Mouse (Mus musculus) c-Kit-positive CD71-negative TER-119-negative erythroid progenitor cells, embryonic 14.5 days (primary cell): ENCODE measurements around the gene Fam193b.
"Not testable (repeated sequence)": the region's sequence is repeated elsewhere in the genome, so short reads cannot be mapped to it uniquely, and the experiment has no call there.

Source experiments
- DNase-seq: peaks from one replicate; pipeline ENCODE4 v3.0.0-alpha.2; 2013; ENCODE audit warnings: low read depth

The Fam193b gene

DNA sequence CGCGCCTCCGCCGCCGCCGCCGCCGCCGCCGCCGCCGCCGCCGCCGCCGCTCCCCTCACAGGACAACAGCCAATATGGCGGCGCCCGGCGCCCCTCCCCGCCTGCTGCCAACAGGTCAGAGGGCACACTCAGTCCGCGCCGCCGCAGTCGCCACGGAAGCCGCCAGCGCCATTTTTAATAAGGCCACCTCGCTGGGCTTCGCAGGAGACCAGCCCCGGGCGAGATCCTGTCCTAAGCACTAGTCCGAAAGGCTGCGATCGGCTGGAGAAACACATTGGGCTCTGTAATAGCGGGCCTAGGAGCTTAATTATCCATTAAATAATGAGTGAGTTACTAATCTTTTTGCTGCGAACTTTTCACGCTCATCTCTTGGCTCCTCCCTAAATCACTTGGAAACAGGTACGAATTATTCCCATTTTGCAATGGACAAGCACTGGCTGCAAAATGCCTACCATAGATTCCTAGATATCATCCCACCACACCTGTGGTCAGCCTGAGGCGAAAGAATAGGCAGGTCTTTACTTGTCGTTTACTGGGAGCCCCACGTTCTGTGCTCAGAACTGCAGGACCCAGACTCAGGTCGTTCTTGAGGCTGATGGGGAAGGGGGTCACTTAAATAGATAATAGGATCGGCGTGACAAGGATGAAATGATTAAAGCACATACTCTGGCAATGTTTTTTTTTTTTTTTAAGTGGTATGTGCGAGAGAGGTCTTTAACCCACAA lies at the start of gene Fam193b:
Gene Fam193b, minus strand, starts transcription at position 94 of the 725 bp plus-strand sequence.
- DNase-seq: peak; percentile 88

DNA sequence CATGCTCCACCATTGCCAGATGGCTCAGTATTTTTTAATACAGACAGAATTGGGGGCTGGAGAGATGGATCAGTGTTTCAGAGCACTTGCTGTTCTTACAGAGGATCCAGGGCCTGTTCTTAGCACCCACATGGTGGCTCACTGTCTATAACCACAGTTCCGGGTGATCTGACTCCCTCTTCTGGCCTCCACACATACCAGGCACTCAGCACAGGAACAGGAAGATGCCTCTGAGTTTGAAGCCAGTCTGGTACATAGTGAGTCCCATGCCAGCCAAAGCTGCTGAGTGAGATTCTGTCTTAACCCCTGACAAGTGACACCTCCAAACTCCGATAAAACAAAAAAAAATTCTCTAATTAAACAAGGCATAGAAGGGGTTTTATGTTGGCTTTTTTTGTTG lies 49.4 kb upstream of the Fam193b start:
- no peak for DNase-seq

DNA sequence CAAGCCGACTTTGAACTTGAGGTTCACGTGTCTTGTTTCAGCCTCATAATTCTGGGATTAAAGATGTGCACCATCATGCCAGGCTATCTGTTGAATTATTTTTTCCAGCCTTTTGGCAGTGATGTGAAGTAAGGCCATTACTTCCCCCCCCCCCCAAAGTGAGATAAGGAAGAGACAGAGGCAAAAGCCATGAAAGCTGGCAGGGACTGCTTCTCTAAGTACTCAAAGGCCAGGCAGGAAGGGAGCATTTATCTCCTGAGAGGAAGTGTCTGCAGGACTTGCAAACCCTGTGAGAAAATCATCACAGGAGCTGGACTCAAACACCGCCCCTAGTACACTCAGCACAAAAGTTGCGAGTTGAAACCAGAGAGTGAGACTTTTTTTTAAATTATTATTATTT lies 48.4 kb upstream of the Fam193b start:
- no peak for DNase-seq

DNA sequence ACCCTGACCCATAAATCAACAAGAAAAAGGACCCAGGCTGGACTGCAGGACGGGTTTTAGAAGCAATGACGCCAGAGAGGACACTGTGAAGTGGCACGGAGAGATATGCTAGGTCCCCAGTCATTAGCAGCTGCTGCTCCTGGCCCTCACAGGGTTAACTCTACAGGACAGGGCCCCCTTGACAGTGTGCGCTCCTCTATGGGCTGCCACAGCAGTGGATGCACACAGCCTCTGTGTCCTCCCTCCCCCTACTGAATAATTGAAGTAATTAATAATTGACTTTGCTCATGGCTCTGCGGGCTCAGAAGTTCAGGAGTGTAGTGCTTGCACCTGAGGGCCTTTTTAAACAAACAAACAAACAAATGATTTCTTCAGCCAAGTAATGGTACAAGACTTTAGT lies 42.6 kb upstream of the Fam193b start:
- DNase-seq: no peak

DNA sequence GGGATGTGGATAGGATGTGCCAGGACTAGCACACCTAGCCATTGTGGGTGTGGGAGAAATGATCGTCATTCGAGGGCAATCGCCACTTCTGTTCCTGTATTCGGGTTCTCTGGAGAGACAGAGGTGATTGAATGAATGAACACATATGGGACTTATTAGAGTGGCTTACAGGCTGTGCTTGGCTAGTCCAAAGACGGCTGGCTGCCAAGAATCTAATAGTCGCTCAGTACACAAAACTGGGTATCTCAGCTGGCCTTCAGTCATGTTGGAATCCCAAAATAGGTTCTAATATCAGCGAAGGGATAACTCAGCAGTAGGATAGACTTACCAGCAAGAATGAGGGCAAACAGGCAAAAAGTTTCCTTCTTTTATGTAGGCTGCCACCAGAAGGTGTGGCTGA lies 41.1 kb upstream of the Fam193b start:
- no peak for DNase-seq

DNA sequence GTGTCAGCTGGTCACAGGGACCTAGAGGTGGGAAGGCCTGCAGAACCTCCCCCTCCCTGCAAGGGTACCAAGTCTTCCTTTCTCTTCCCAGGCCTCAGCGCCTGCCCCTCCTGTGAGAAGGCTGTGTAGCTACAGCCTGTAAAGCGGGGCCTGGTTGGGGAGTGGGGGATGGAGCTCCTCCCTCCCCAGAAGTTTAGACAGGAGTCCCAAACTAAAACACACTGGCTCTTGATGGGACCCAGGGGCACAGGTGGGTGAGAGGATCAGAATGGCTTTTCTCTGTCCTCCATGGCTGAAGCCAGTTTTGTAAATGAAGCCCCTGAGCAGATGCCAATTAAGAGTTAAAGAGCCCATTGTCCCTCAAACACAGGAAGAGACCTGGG lies 36.7 kb upstream of the Fam193b start:
- no peak for DNase-seq

DNA sequence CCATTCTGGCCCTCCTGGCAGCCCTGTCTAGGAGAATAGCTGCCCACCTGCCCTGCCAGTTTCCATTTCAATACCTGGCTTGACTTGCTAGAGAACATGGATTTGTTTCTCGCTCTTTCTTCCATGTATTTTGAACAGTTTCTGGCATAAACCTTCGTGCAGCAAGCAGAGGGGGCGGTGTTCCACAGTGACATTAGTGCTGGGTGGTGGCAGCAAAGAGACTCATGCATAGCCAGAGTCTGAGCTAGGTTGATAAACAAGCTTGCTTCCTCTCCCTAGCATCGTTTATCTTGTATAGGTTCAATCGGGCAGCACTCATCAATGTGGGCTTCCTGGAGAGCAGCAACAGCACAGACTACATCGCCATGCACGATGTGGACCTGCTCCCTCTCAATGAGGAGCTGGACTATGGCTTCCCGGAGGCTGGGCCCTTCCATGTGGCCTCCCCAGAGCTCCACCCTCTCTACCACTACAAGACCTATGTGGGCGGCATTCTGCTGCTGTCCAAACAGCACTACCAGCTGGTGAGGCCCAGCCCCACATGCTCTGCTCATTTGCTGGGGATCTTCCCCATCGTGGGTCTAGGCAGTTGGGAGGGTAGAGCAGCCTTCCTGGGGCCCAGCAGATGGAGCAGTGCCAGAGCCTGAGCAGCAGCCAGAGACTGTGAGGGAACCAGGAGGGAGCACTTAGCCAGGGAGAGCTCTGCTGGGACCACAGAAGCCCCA lies 36.1 kb upstream of the Fam193b start:
- DNase-seq: no peak

DNA sequence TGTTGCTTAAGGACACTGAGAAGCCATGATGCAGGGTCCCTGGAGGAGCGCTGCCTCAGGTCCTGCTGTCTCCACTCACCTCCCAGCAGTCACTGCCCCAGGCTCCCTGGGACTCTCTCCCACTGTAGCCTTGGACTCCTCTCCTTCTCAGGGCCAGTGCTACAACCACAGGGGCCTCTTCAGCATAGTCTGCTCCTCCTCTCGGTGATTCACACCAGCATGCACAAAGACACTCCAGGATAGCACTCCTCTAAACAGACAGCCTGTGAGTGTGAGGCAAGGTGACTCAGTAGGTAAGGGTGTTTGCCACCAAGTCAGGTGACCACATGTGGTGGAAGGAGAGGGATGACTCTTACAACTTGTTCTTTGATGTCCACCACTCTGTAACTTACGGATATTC lies 33.7 kb upstream of the Fam193b start:
- DNase-seq: no peak

DNA sequence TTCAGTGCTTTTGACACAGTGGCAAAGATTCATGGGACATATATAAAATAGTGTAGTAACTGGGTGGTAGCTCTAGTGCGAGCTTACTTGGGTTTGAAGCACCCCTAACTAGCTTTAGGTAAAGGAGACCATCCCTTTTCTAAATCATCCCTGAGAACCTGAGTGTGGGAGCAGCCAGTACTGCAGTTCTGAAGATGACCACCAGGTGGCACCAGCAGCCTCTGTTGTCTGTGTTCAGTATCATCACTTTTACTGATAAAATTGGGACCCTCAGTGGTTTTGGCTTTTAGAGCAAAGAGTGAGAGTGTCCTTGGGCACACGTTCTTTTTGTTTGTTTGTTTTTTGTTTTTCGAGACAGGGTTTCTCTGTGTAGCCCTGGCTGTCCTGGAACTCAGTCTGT lies 30.7 kb upstream of the Fam193b start:
- peak; percentile 80 for DNase-seq

DNA sequence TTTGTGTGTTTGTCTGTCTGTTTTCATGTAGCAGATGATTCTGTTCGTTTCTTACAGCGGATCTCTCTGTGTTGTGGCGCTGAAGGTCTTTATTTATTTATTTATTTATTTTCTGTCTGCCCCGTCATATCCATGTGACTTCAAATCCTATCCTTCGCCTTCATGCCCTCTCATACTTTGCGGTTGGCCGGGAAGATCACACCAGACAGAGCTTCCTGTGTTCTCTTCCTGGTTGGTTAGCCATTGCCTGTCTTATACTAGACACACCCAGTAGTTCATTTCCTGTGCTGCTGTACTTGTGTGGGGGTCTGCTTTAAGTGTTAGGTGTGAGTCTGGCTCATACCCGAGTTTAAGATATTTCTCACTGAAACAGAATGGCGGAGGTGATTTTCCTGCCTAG lies 29.7 kb upstream of the Fam193b start:
- peak; percentile 56 for DNase-seq

DNA sequence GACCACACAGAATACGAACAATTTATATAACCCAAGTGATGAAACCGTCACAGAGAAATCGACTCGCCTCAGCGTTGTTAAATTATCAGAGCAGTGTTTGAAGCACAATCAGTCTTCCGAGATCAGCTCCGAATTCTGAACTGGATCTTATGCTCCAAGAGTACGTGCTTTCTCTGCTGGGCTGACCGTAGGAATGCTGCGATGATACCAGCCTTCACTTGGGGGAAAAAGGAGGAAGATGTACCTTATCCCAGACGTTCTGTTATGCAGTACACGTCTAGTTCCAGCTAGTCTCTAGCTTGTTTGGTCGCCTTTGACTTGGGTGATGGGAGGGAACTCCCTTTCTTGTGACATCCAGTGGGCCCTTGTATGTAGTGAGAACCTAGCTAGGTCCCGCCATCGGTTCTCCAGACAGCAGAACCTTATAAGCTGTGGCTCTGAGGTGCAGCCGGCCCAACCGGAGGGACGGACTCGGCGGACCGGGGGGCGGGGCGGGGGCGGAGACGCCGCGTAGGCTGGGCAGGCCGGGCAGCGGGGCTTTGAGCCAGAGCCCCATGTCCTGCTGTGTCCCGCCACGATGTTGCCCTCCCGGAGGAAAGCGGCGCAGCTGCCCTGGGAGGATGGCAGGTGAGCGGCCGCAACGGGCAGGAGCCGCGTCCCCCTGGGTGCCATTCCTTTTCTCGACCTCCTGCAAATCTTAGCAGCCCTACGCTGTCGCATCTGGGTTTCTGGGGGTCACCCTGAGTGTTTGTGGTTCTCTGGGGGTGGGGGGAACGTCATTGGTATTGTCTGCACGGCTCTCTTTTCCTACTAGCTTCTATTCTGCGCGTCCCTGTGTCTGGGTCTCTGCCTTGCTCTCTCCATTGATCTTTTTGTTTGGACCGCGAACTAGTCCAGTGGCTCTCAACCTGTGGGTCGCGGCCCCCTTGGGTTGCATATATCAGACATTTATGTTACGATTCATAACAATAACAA lies 28.9 kb upstream of the Fam193b start, which contains the start of gene B4galt7:
Gene B4galt7, plus strand, starts transcription at position 331 of the 975 bp plus-strand sequence.
- peak; percentile 65 for DNase-seq

DNA sequence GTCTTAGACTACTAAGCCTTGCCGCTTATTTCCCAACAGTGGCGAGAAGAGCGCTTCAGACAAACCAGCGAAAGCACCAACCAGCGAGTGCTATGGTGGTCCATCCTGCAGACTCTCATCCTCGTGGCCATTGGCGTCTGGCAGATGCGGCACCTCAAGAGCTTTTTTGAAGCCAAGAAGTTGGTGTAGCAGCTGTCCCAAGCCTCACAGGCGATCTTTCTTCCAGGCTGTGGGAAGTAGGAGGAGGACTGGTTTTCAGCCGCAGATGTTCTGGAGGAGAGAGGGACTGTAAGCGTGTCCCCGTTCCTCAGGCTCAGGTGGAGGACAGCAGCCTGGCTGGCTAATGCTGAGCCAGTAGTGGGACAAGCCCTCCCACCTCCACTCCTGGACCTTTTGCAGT lies 25.9 kb upstream of the Fam193b start:
- DNase-seq: no peak

DNA sequence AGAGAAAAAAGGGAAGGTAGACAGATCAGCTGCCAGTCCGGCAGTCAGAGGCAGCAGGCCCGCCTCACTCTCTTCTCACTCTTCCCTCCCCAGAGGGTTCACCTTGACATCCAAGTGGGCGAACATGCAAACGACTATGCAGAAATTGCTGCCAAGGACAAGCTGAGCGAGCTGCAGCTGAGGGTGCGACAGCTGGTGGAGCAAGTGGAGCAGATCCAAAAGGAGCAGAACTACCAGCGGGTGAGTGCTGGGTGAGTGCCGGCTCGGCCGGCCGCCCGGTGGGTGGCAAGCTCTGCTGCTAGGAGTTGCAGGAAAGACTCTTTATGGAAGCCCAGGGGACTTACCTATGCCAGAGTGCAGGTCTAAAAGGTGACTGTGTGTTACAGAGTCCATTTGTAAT lies 24.5 kb upstream of the Fam193b start:
- DNase-seq: no peak

DNA sequence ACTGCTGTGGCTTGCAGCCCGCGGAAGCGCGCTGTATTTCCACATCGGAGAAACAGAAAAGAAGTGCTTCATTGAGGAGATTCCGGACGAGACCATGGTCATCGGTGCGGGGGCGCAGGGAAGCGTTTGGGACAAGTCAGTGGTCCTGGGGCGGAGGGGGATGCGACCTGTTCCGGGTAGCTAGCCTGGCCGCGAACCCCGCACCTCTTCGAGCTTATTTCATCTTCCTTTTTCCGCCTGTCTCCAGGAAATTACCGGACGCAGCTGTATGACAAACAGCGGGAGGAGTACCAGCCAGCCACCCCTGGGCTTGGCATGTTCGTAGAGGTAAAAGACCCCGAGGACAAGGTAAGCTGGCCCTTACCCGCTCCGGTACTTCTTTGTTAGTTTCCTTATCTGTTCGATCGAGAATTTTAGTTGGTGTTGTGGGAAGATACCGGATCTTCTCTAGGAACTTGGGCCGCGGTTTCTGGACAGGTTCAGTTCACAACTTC lies 22.4 kb upstream of the Fam193b start:
- DNase-seq: no peak

DNA sequence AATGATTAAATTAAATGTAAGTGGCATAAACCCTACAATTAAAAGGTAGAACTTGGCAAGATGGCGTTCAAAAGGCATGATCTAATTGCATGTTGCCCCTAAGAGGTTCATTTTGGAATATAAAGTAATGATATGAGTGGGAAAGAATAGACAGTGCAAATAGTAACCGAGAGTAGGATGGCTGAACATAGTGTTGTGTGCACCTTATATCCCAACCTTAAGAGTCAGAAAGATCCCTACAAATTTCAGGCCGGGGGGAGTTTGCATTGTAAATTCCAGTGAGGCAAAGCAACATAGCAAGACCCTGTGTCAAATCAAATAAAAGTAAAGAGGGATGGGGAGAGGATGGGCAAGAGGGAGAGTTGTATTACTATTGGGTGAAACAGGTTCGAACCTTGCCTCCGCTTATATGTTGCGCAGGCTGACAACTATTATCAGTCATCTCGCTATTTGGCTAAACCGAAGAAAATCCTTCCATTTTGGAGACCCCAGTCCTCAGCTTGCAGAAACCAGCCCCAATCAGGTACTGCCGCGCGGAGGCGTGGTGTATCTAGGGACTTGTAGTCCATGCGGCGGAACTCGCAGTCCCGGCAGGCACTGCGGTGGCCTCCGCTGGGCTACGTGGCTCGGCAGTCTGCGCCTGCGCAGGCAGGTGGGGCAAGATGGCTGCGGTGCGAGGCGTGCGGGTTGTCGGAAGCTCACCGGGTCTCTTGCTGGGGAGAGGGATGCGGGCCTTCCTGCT lies 21.8 kb upstream of the Fam193b start:
- DNase-seq: peak; percentile 92

DNA sequence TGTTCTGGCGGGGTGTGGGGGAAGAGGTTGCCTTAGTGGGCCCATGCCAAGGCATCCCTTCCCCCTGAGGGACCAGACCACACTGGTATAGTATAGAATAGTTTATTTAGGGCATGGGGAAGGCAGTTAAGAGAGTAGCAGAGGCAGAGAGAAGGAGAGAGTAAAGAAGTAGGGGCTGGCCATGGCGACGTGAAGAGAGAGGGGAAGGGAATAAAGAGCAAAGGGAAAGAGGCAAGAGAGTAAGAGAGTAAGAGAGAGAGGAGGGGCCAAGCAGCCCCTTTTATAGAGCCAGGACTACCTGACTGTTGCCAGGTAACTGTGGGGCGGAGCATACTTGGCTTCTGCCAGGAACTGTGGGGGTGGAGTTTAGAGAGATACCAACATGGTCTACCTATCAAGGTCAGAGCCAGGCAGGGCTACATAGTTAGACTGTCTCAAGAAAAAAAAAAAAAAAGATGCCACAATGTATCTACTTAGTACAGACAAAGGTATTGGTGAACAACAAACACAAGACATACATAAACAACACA lies 21.1 kb upstream of the Fam193b start:
- DNase-seq: no peak

DNA sequence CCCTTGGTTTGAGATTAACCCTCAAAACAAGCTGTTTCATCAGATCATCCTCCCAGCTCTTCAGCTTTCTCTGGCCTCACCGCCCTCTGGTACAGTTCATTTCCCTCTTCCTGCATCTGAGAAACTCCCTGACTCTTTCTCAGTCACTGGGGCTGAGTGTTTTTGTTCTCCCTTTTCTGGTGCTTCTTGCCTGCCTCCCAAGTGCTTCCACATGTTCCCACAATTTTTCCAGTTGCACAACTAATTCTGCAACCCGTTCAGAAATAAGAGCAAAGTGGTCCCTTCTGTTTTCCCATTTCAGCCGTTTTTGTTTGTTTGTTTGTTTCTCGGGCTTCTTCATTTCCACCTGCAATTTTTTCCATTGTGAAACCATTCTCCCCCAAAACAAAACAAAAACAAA lies 7.2 kb upstream of the Fam193b start:
- no peak for DNase-seq

DNA sequence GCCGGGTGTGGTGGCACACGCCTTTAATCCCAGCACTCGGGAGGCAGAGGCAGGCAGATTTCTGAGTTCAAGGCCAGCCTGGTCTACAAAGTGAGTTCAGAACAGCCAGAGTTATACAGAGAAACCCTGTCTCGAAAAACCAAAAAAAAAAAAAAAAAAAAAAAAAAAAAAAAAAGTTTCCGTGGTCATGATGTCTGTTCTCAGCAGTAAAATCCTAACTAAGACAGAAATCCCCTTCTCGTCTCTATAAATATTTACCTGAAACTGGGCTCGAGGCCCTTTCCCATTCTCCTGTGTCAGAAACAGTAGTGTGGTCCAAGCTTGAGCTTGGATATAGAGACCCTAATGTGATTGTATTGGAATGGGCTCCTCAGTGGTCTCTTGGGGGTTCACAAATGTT lies 6.0 kb upstream of the Fam193b start:
- not testable (repeated sequence) for DNase-seq

DNA sequence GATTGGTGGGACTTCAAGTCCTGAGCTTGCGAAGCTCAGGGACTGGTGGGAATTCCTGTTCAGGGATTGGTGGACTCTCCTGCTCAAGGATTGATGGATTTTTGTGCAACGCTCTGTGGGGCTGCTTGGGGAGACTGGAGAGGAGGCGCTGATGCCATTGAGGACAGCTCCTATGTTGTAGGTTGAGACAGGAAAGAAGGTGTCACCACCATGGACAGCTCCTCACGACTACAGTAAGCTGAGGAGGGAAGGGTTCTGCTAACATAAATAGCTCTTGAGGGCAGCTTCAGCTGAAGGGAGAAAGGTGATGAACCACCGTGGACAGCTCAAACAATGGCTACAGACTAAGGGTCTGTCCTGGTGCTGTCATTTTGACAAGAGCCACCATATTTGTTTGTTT lies 5.0 kb upstream of the Fam193b start:
- DNase-seq: no peak

DNA sequence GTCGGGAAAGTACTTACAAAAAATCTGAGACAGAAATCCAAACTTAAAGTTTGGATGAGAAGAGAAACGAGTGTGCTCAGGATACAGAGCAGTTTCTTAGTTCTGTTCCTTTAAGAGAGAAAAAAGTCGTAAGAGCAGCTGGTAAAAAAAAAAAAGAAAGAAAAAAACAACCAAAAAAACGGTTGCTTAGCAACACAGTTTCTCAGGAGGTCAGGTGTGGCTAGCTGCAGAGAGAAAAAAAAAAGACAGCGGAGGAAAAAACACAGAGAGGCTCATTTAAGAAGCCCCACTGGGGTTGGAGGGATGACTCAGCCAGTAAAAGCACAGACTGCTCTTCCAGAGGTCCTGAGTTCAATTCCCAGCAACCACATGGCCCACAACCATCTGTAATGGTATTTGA lies 3.4 kb upstream of the Fam193b start:
- DNase-seq: no peak

DNA sequence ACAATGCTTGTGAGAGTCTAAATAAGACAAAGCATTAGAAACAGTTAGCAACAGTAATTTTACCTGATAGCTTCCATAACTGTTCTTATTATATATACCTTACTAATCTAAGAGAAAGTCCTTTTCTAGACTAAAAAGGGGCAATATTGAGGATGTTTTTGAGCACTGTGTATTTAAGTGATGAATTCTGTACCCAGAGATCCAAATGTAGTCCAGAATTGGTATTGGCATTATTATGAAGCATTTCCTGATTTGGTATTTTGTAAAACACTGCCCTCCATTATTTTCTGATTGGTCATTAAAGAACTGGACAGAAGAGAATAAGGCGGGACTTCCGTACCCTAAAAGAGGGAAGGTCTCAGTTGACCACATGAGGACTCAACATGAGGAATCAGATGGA lies 2.5 kb upstream of the Fam193b start, which contains the start of gene Tmed9:
Gene Tmed9, plus strand, starts transcription at position 301 of the 400 bp plus-strand sequence.
- no peak for DNase-seq
